11 mouse cellular contexts compared by ENCODE assay signal in the genomic region with DNA sequence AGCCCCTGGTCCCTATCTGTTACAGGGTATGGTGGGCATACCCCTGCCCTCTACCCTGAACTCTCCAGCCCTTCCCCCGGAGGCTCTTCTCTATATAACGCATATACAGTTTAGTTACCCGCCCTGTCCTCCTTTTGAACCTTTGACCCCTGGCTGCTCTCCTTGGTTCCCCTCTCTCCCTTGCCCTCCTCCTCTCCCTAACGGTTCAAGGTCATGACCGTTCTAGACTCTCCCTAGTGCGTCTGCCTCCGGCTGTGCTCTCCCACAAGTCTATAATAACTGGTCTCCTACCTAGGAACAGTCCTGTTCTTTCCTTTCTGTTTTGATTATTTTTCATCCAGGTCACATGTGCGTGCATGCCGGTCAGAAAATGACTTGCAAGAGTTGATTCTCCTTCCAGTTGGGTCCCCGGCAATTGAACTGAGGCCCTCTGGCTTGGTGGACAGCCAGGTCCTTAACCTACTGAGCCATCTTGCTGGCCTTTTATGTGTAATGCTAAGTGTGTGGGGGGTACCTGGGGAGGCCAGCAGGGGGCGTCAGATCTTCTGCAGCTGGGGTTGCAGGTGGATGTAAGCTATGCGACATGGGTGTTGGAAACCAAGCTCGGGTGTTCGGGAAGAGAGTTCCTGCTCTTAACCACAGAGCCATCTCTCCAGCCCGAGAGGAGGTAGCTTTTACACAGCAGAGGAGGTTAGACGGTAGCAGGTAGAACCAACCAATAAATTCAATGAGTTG. TPM values are rescaled to one million over a fixed set of nuclear protein-coding genes. Genes with fewer than 3 reads are reported as not detected.
DNase-seq lines count a peak whose midpoint lies in the region; ATAC-seq and TF ChIP-seq lines count a peak whose summit lies in the region.
"Had no signal": no experiment of that assay in that cellular context is flagged by ENCODE, and none has a peak within 500 bp of the region (broad histone marks: within the 10 kb centered on the region; RNA-seq: fewer than 3 reads in every experiment).

No protein-coding gene starts in this region.

- peak; percentile 48 for TF ChIP-seq CTCF in forebrain, postnatal 0 days (IDR thresholded peaks at IDR 0.05; ENCODE audit: low read depth)
- TF ChIP-seq CTCF in lung, embryonic 14.5 days (IDR thresholded peaks at IDR 0.05; ENCODE audit: low read depth): peak; percentile 59
- TF ChIP-seq CTCF in cortical plate, adult 2 months (IDR thresholded peaks at IDR 0.05; ENCODE audit: extremely low read depth, insufficient read depth, low read length): 0 out of 2 replicates have a peak, but pooled peaks have one; percentile 3

- H3K4me3 ChIP-seq in forebrain, postnatal 0 days (ENCODE audit: low read depth, low read length): no peak overlapping the region
- no peak overlapping the region for H3K4me3 ChIP-seq in forebrain, embryonic 14.5 days (ENCODE audit: low read depth, low read length)
- H3K4me3 ChIP-seq in lung, embryonic 14.5 days (ENCODE audit: low read depth, low read length): no peak overlapping the region
- H3K4me3 ChIP-seq in cortical plate, adult 2 months (ENCODE audit: insufficient read depth, low read length): no peak overlapping the region
- H3K4me3 ChIP-seq: embryonic facial prominence, embryonic 12.5 days; liver, embryonic 13.5 days had no signal

- 82% methylated on average over 16 of the region's 16 CpGs for WGBS in forebrain, postnatal 0 days
- 78% methylated on average over 16 of the region's 16 CpGs for WGBS in forebrain, embryonic 14.5 days
- 65% methylated on average over 16 of the region's 16 CpGs for WGBS in lung, embryonic 14.5 days

- no peaks in the 10 kb centered on the region for H3K9me3 ChIP-seq in forebrain, postnatal 0 days (ENCODE audit: low read length)
- no peaks in the 10 kb centered on the region for H3K9me3 ChIP-seq in forebrain, embryonic 14.5 days (replicated peaks; ENCODE audit: control insufficient read depth, low read length)
- H3K9me3 ChIP-seq in lung, embryonic 14.5 days (ENCODE audit: low read depth, low read length): no peaks in the 10 kb centered on the region
- H3K9me3 ChIP-seq: embryonic facial prominence, embryonic 12.5 days; liver, embryonic 13.5 days had no signal

- TF ChIP-seq POLR2A in cortical plate, adult 2 months (IDR thresholded peaks at IDR 0.05; ENCODE audit: extremely low read depth, insufficient read depth, low read length): no peak

- no peak overlapping the region for H3K9ac ChIP-seq in forebrain, postnatal 0 days
- no peak overlapping the region for H3K9ac ChIP-seq in forebrain, embryonic 14.5 days (ENCODE audit: low read length)
- H3K9ac ChIP-seq in lung, embryonic 14.5 days: no peak overlapping the region
- H3K9ac ChIP-seq: embryonic facial prominence, embryonic 12.5 days; liver, embryonic 13.5 days had no signal

- H3K27me3 ChIP-seq in forebrain, postnatal 0 days (ENCODE audit: insufficient read depth, low read length): no peaks in the 10 kb centered on the region
- H3K27me3 ChIP-seq in forebrain, embryonic 14.5 days (replicated peaks; ENCODE audit: control insufficient read depth, insufficient read depth, low read length): no peaks in the 10 kb centered on the region
- no peaks in the 10 kb centered on the region for H3K27me3 ChIP-seq in lung, embryonic 14.5 days (ENCODE audit: insufficient read depth, low read length)
- H3K27me3 ChIP-seq: embryonic facial prominence, embryonic 12.5 days had no signal

- H3K4me1 ChIP-seq in forebrain, postnatal 0 days (ENCODE audit: insufficient read depth): peaks cover 11% of the 10 kb centered on the region; the same call in 1 of the 2 replicates
- peaks cover 16% of the 10 kb centered on the region for H3K4me1 ChIP-seq in forebrain, embryonic 14.5 days (ENCODE audit: control insufficient read depth, insufficient read depth, low read length)
- H3K4me1 ChIP-seq in lung, embryonic 14.5 days (ENCODE audit: insufficient read depth): peaks cover 7% of the 10 kb centered on the region
- H3K4me1 ChIP-seq in cortical plate, adult 2 months (ENCODE audit: control insufficient read depth, insufficient read depth, low read length): no peaks in the 10 kb centered on the region
- H3K4me1 ChIP-seq: liver, embryonic 13.5 days had no signal

- H3K36me3 ChIP-seq in forebrain, postnatal 0 days (ENCODE audit: insufficient read depth): no peaks in the 10 kb centered on the region
- H3K36me3 ChIP-seq in forebrain, embryonic 14.5 days (ENCODE audit: control insufficient read depth, insufficient read depth, low read length): no peaks in the 10 kb centered on the region
- no peaks in the 10 kb centered on the region for H3K36me3 ChIP-seq in lung, embryonic 14.5 days (ENCODE audit: insufficient read depth)
- H3K36me3 ChIP-seq: embryonic facial prominence, embryonic 12.5 days; liver, embryonic 13.5 days had no signal

- H3K4me2 ChIP-seq in forebrain, postnatal 0 days (ENCODE audit: low read depth): no peak overlapping the region
- H3K4me2 ChIP-seq in forebrain, embryonic 14.5 days (ENCODE audit: low read length): no peak overlapping the region
- H3K4me2 ChIP-seq in lung, embryonic 14.5 days: no peak overlapping the region
- H3K4me2 ChIP-seq: embryonic facial prominence, embryonic 12.5 days; liver, embryonic 13.5 days had no signal

- no peak overlapping the region for H3K27ac ChIP-seq in forebrain, postnatal 0 days (ENCODE audit: low read depth, low read length)
- no peak overlapping the region for H3K27ac ChIP-seq in forebrain, embryonic 14.5 days (ENCODE audit: low read depth, low read length)
- no peak overlapping the region for H3K27ac ChIP-seq in lung, embryonic 14.5 days (ENCODE audit: low read depth)
- no peak overlapping the region for H3K27ac ChIP-seq in cortical plate, adult 2 months (ENCODE audit: insufficient read depth, low read length)
- H3K27ac ChIP-seq: embryonic facial prominence, embryonic 12.5 days; liver, embryonic 13.5 days had no signal

- DNase-seq in forebrain, postnatal 0 days: no peak
- DNase-seq in forebrain, embryonic 14.5 days (ENCODE audit: low spot score): no peak
- DNase-seq in lung, embryonic 14.5 days: peak; percentile 40
- DNase-seq in lung, postnatal 36 days: no peak
- DNase-seq in testis, postnatal 10 days (ENCODE audit: low spot score): peak; percentile 68
- DNase-seq in embryo, embryonic 10.5 days (ENCODE audit: low spot score): no peak
- no peak for DNase-seq in yolk sac, embryonic 10.5 days (ENCODE audit: low spot score)
- DNase-seq: liver, embryonic 13.5 days; right cerebral cortex, postnatal 25 days had no signal

- ATAC-seq in forebrain, postnatal 0 days: no peak
- no peak for ATAC-seq in forebrain, embryonic 14.5 days
- no peak for ATAC-seq in lung, embryonic 14.5 days (ENCODE audit: insufficient read depth)

RNA-seq across cellular contexts. Expression of a gene that starts 2.7 kb away (rescaled TPM):
- 6.9 and 8.5 TPM in 2 replicates for total RNA-seq in forebrain, postnatal 0 days (2014; rRNA removed)
- polyA plus RNA-seq in forebrain, postnatal 0 days (2015; fragmentation: Nextera tagmentation; extraction: Ambion mirVana): 2.5 and 3.1 TPM in 2 replicates
- 6.9 and 8.8 TPM in 2 replicates for polyA plus RNA-seq in forebrain, embryonic 14.5 days (2014; fragmentation: Nextera tagmentation; extraction: Ambion mirVana)
- 8.9 and 9.0 TPM in 2 replicates for polyA plus RNA-seq in lung, embryonic 14.5 days (2014; fragmentation: Nextera tagmentation; extraction: Ambion mirVana)
- 39.8 and 42.3 TPM in 2 replicates for polyA plus RNA-seq in cortical plate, adult 2 months (2012; rRNA removed)

Comparison
In these comparisons a context has a peak if more than half of its experiments do, and no peak if none do; other contexts are left out.
1. DNase-seq: peak in lung, embryonic 14.5 days (single experiment) and testis, postnatal 10 days (single experiment); none in forebrain, postnatal 0 days (single experiment), forebrain, embryonic 14.5 days (single experiment), lung, postnatal 36 days (single experiment), embryo, embryonic 10.5 days (single experiment) and yolk sac, embryonic 10.5 days (single experiment).
2. CTCF ChIP-seq: peak in every context shown above with its lines; median percentile 59 in lung, embryonic 14.5 days; 48 in forebrain, postnatal 0 days; 3 in cortical plate, adult 2 months.